Mouse (Mus musculus) megakaryocyte-erythroid progenitor cell, adult 5 weeks (primary cell): ENCODE results near the gene Wdr81. TPM values are rescaled to one million over a fixed set of nuclear protein-coding genes. Genes with fewer than 3 reads are reported as not detected.

Source experiments
- polyA plus RNA-seq: library from polyadenylated mRNA; stranded (reverse); fragments of >175 nt; gene quantifications from 2 replicates; pipeline ENCODE4 v1.2.3, GENCODE M21; 2012

Wdr81 gene
- 19.9 and 22.9 TPM in 2 replicates for polyA plus RNA-seq

DNA sequence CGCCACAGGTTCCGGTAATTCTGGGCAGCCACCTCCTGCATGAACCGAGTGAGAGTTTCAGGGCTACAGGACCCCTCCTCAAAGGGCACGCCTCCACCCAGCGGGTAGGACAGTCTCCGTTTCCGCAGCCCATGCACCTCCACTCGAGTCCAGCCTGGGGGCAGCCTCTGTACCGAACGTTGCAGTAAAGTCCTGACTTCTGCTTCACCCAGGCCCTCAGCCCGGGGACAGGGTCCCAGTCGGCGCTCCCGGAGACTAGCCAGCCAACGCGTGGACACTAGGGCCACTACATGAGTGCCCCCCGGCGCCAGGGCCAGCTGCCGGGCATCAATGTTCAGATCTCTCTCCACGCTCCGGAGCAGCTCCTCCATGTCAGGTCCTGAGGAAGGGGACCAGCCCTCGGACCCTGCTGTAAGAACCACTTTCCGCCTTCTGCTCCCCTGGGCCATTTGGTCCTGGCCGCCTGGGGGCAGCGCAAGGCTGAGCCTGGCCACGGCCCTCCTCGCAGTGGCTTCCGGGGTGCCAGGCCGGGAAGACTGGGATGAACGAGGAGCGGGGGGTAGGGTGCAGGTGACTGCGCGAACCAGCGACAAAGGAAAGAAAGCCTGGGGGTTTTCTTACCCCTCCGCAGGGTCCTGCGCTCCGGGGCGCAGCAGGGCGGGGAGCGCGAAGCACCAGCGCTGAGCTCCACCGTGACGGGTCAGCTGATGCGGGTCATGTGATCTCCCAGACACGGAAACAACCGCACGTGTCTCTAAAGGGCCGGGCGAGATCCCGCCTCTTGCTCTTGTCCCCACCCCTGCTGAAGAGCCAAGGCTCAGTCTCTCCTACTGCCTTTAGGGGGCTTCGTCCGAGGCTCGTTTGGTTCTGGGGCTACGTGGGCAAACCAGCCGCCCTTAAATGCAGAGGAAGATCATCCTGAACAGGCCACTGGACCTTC is at the start of gene Wdr81:
TSS of gene Wdr81 (minus strand) at position 727 of the 940 bp plus-strand sequence.

DNA sequence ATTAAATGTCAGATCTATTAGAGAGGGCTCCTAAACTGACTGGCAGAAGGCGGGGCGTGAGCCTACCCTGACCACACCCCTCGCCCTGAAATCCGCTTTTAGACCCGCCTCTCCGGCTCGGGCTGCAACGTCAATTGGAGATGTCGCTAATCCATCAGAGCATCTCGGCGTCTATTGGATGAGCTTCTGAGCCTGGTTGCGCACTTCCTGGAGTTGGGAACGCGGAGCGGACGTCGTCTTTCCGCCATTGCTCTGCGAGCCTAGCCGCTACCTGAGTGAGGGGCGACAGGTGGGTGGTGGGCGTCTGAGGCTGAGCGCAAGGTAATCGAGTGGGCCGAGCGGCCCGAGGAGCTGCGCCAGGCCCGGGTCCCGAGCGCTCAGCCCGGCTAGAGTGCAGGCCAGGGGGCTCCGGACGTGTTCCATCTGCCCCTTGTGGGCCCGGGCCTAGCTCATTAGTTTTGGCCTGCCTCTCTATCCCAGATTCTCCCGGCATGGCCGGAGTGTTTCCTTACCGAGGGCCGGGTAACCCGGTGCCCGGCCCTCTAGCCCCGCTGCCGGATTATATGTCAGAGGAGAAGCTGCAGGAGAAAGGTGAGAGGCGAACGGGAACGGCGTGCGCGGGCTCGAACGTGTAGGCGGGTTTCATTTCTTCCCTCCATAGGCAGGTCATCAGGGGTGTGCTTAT is 32.2 kb upstream of the Wdr81 start, which contains the start of gene Prpf8:
TSS of gene Prpf8 (plus strand) at position 216 of the 685 bp plus-strand sequence.

DNA sequence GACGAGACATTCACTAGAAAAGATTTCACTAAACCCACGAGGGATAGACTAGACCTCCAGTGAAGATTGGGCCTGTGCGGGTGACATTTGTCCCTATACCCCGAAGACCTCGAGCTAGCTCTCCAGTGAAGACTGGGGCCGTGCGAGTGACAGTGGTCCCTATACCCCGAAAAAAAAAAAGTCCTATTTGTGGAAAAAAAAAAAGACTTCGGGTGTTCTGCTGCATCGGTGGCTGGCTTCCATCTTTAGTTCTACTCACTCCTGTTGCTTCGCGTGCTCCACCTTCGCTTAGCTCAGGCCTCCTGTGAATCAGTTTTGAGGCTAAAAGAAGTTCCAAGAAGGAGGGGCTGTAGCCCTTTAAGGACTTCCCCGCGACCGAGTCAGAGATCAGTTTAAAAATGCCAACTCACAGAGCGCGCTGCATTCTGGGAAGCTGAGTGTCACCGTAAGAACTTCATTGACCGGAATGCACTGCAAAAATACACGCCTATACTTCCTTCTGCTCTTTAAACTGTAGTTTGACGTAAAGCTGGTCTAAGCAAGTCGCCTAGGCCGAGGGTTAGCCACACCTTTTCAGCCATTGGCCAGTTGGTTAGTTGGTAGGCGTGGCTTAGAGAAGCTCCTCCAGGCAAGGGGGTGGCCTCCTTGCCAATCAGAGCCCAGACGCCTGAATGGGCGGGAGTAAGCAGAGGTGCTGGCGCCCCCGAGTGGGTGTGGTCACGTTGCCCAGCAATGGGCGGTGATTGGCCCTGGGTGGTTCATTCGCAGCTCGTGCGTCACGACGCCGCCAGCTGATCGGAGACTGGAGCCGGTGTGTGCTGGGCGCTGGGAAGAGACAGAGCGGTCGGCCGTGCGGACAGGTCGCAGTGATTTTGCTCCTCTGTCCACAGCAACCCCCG is 6.6 kb upstream of the Wdr81 start, which contains the start of gene Tlcd2:
TSS of gene Tlcd2 (plus strand) at position 872 of the 899 bp plus-strand sequence.

DNA sequence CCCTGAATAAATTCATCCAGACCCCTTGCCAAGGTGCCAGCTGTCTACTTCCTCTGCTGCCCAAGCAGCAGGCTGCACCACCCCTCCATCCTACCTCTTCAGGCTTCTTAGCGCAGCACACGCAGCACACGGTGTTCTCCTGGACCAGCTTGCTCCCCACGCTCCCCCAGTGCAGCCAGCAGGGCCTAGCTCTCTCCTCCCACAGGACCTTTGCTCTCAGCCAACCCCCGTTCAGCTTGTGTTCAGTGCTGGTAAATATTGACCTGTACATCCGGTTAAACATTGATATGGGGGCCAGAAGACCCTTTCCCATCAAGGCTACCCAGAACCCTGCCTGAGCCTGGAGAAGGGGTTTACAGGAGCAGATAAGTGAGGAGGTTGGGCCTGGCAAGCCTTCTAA is 15.2 kb downstream of the Wdr81 start, which contains the start of gene Serpinf2:
TSS of gene Serpinf2 (minus strand) at position 229 of the 400 bp plus-strand sequence.

DNA sequence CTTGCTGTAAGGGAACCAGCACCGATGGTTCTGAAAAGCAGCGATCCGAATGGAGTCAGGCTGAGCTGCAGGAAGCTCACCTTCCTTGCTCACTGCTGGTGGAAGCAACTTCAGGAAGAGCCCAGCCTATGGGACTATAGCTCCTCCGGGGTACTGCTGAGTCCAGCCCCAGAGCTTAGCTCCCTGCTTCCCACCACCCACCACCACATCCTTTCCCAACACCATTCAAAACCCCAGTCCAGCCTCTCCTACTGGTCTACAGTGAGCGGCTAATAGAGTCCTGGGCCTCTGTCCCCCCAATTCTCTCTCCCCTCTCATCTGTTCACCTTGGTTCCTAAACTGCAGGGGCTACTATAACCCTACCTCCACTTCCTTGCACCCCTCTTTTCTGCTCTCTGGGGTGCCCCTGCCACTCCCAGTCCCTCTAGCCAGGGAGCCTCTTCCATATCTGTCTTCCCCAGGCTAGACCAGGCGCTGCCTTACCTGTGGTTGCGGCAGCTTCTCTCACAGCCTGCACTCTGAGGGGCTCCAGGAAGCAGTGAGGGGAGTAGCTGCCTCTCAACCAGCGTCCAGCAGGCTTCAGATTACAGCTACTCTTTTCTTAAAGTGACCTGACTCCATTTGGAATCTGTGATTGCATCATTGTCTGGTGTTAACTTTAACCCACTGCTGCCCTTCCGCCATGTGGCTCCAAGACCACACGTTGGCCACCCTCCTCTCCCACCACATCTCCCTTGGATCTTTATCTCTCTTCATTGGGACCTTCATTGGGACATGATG is 32.3 kb downstream of the Wdr81 start, which contains the start of gene Serpinf1:
TSS of gene Serpinf1 (minus strand) at position 689 of the 780 bp plus-strand sequence.

Other genes with a start within 250 kb of the Wdr81 start
- 63.7 and 70.6 TPM in 2 replicates for gene Rpa1, start 106.4 kb downstream of the Wdr81 start, polyA plus RNA-seq
- 1.0 and 1.1 TPM in 2 replicates for gene Smyd4, start 106.3 kb downstream of the Wdr81 start, polyA plus RNA-seq
- gene Serpinf1, start 32.0 kb downstream of the Wdr81 start, polyA plus RNA-seq, result 70.7 and 77.3 TPM in 2 replicates
- 0.15 TPM in 1 of 2 replicates, not detected in the other for gene Serpinf2, start 15.1 kb downstream of the Wdr81 start, polyA plus RNA-seq
- 4.8 and 6.5 TPM in 2 replicates for gene Tlcd2, start 7.0 kb upstream of the Wdr81 start, polyA plus RNA-seq
- 39.6 and 47.9 TPM in 2 replicates for gene Prpf8, start 32.1 kb upstream of the Wdr81 start, polyA plus RNA-seq
- gene Rilp, start 55.4 kb upstream of the Wdr81 start, polyA plus RNA-seq, result 1.1 and 1.7 TPM in 2 replicates
- 15.1 and 16.1 TPM in 2 replicates for gene Scarf1, start 58.8 kb upstream of the Wdr81 start, polyA plus RNA-seq
- gene Slc43a2, start 77.0 kb upstream of the Wdr81 start, polyA plus RNA-seq, result 11.7 and 18.5 TPM in 2 replicates
- gene Pitpna, start 133.4 kb upstream of the Wdr81 start, polyA plus RNA-seq, result 50.6 and 61.9 TPM in 2 replicates
- gene Inpp5k, start 176.3 kb upstream of the Wdr81 start, polyA plus RNA-seq, result 51.1 and 62.5 TPM in 2 replicates
- gene Myo1c, start 195.8 kb upstream of the Wdr81 start, polyA plus RNA-seq, result 20.9 and 22.6 TPM in 2 replicates
- 90.4 and 104 TPM in 2 replicates for gene Crk, start 224.5 kb upstream of the Wdr81 start, polyA plus RNA-seq